Mouse (Mus musculus) urinary bladder, postnatal 10 days (tissue): Measurements from ENCODE around the gene Zfp787.
"Not testable (repeated sequence)": the region's sequence is repeated elsewhere in the genome, so short reads cannot be mapped to it uniquely, and the experiment has no call there.

Source experiments
- DNase-seq: peaks from one replicate; pipeline ENCODE4 v3.0.0; 2022; ENCODE audit warnings: low spot score

Zfp787 gene

DNA sequence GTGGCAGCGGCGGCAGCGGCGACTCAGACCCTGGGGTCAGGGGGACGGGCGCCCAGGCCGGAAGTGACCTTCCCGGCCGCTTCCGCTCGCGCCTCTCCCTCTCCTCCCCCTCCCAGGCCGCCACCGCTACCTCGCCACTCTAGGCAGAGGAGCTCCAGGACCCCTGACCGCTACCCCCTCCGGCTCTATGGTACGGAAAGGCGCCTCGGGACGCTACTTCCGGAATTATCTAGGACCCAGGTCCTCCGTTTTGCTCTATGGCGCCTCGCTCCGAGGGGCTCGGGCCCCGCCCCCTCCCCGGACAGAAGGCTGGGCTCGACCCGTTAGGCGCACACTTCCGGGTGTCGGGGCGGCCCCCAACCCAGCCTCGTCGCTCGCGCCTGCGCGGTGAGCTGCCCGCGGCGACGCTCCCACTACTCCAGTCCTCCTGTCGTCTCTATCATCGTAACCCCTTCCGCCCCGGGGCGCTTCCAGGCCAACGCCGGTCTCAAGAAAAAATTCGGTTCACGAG is at the start of gene Zfp787:
Gene Zfp787 (minus strand): TSS at position 97 of the 511 bp plus-strand sequence.
- peak; percentile 83 for DNase-seq

- no peak for DNase-seq
Observed at GRCm38 (mm10) chr7:6204200-6204599, 48.4 kb upstream of the Zfp787 start.

GRCm38 (mm10) chr7:6196790-6197189 is 41.0 kb upstream of the Zfp787 start, which contains the start of gene Galp:
Gene Galp, plus strand, starts transcription at chr7:6197090.
- no peak for DNase-seq

DNA sequence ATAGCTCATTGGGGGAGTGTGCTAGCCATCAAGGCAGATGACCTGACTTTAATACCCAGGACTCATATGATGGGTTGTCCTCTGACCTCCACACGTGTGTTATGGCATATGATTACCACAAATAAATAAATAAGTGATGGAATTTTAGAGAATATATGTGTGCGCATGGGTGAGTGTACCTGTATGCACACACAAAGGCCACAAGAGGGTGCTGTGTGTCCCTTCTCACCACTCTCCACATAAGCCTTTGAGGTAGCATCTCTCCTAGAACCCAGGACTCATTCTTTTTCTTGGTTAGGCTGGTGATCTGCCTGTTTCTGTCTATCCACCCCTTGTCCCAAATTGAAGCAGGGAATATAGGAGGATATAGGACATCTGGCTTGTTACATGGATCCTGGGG is 40.0 kb upstream of the Zfp787 start:
- no peak for DNase-seq

DNA sequence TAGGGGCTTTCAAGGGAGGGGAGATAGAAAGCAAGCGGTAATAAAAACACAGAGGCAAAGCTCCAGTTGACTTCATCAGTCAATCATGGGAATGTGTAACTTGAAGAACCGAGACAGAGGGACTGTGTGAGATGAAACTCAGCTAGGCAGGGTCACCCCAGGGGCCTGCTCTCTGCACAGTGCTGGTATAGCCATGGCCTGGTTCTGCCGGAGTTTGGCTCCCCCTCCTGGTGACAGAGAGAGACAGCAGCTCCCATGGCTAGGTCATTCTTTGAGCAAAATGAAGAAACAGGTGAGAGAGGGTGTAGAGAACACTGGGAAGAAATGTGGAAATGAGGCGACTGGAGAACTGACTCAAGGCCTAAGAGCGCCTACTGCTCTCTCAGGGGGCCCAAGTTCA is 38.3 kb upstream of the Zfp787 start:
- DNase-seq: no peak

- DNase-seq: peak; percentile 28
Observed at GRCm38 (mm10) chr7:6191376-6191775, 35.6 kb upstream of the Zfp787 start.

DNA sequence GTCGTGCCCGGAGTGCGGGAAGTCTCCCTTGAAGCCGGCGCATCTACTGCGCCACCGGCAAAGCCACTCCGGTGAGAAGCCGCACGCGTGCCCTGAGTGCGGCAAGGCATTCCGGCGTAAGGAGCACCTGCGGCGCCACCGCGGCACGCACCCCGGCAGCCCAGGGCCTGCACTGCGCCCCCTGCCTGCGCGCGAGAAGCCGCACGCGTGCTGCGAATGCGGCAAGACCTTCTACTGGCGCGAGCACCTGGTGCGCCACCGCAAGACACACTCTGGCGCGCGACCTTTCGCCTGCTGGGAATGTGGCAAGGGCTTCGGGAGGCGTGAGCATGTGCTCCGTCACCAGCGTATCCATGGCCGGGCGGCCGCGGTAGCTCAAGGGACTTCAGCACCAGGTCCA is 33.7 kb upstream of the Zfp787 start:
- no peak for DNase-seq

GRCm38 (mm10) chr7:6186756-6187155 is 31.0 kb upstream of the Zfp787 start:
- DNase-seq: no peak

GRCm38 (mm10) chr7:6186176-6186575 is 30.4 kb upstream of the Zfp787 start:
- no peak for DNase-seq

GRCm38 (mm10) chr7:6185391-6185790 is 29.6 kb upstream of the Zfp787 start:
- no peak for DNase-seq

DNA sequence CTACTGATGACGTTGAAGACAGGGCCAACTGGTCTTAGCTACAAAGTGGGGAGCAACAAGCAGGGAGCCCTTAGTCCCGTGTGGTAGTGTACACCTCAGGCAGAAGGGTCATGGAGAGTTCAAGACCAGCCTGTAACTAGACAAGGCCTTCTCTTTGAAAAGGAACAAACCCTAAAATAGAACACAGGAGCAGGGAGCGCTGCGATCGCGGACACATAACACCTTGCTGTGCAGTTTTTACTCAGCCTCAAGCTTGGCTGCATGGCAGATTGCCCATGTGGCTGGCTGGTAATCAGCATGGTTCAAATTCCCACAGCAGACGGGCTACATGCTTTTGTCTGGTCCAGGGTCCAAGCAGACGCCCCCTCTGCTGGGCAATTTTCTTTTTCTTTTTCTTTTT is 28.7 kb upstream of the Zfp787 start:
- DNase-seq: no peak

GRCm38 (mm10) chr7:6183802-6184201 is 28.0 kb upstream of the Zfp787 start:
- DNase-seq: no peak

DNA sequence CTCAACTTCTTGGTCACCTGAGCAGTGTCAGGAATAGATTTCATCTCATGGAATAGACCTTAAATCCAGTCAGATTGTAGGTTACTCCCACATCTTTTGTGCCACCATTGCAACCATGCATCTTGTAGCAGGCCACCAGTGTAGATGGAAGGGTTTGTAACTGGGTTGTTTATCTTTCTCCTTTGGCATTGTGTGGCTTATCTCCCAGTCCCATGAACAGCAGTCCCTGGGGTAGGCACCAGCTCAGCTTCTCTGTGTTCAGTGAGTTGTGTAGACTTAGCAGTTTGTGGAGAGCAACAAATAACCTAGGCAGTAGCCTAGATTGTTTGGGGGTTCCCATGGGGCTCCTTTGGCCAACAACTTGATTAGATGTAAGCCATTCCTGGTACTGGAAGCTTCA is 27.1 kb upstream of the Zfp787 start:
- DNase-seq: no peak

GRCm38 (mm10) chr7:6179013-6179412 is 23.2 kb upstream of the Zfp787 start:
- no peak for DNase-seq

GRCm38 (mm10) chr7:6174365-6174987 is 18.7 kb upstream of the Zfp787 start:
- DNase-seq: not testable (repeated sequence)

DNA sequence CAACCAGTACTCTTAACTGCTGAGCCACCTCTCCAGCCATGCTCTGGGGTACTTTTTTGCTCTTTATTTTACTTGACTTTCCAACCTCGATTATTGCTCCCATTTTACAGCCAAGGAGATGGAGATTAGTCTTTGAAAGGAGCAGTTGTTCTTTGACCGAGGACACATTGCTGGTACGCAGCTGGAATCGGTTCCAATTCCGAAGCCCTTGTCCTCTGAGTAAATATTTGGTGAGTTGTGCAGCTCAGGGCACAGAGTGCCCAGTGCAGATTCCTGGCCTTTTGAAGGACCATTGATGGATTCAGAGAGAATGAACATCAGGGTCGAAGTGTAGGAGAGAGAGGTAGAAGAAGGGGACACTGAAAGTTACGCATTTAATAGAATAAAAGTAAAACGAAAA is 18.1 kb upstream of the Zfp787 start:
- no peak for DNase-seq

- DNase-seq: peak; percentile 16
Observed at GRCm38 (mm10) chr7:6172674-6173244, 17.0 kb upstream of the Zfp787 start.

GRCm38 (mm10) chr7:6172006-6172649 is 16.3 kb upstream of the Zfp787 start, which contains the start of gene Zfp444:
Gene Zfp444, plus strand, starts transcription at chr7:6172226.
- DNase-seq: peak; percentile 87

DNA sequence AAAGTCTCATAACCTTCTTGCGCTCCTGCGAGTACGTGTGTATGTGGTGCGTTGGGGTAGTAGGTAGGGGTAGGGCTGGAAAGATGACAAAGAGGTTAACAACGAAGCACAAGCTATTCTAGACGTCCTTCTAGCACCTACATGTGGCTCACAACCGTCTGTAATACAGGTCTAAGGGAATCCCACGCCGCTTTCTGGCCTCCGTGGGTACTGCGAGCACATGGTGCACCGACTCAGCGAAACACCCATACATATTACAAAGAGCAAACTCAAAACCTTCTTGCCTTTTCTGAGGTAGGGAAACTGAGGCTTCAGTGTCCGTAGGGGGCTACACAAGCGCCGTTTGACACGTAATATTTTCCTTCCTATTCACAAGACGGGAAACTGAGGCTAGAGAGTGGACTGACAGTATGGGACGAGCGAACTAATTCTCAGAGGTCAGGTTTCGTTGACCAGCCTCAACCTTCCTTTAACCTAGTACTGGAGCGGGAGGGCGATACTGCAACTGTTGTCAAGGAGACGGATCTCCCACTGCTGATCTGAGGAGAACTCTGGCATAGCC is 15.7 kb upstream of the Zfp787 start:
- no peak for DNase-seq

DNA sequence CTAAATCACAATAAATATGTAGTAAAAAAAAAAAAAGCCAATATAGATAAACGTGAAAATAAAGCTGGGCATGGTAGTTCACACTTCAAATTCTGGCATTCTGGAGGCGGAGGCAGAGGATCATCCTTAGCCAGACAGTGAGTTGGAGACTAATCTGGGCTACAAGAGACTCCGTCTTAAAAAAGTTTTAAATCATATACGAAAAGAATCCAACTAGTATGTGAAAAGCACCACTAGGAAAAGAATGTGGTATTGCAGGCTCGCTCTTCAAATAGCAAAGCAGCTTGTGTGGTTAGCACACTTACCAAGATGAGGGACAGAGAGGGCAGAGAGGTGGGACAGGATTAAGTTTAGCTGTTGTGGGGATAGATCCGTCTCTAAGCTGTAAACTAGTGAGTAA is 15.1 kb upstream of the Zfp787 start:
- DNase-seq: no peak

GRCm38 (mm10) chr7:6170391-6170790 is 14.6 kb upstream of the Zfp787 start:
- DNase-seq: no peak

DNA sequence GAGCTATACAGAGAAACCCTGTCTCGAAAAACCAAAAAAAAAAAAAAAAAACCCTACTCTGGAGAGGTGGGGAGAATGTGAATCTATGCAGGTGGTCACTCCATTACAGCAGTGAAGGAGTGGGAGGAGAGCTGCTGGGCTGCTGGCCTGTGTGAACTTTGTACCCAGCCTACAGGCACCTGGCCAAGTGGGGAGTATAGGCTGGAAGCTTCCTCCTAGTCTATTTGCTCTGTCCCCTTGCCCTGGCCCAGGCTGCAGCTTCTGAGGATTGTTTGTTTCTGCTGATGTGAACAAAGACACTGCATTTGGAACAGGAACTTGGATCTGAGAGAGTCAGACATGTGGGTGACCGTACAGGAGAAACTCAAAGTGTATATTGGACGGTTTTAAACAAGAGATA is 13.6 kb upstream of the Zfp787 start:
- no peak for DNase-seq

- no peak for DNase-seq
Observed at GRCm38 (mm10) chr7:6164671-6165070, 8.9 kb upstream of the Zfp787 start.
